Mouse (Mus musculus): ENCODE data around the gene Lcor. TPM values are rescaled to one million over a fixed set of nuclear protein-coding genes. Genes with fewer than 3 reads are reported as not detected.

Gene Lcor
- polyA plus RNA-seq (2012): 3.0 and 4.4 TPM in 2 replicates

GRCm38 (mm10) chr19:41482190-41482908 is at the start of gene Lcor:
Lcor (plus strand) TSS chr19:41482637.

GRCm38 (mm10) chr19:41581706-41582420 is 99.4 kb downstream of the Lcor start, which contains the start of gene Gm340:
Gm340 (plus strand) TSS chr19:41582370.

Other genes starting within 250 kb of the Lcor start
- 42.5 and 42.8 TPM in 2 replicates for gene Tm9sf3, start 218.6 kb upstream of the Lcor start, polyA plus RNA-seq (2012)
- gene Pik3ap1, start 97.5 kb upstream of the Lcor start, polyA plus RNA-seq (2012): 19.0 and 23.9 TPM in 2 replicates
- 0.66 and 1.4 TPM in 2 replicates for gene Gm340, start 99.7 kb downstream of the Lcor start, polyA plus RNA-seq (2012)

Measured in megakaryocyte-erythroid progenitor cell, adult 5 weeks (primary cell).